Mouse (Mus musculus) left cerebral cortex, adult 11 months (tissue): ENCODE results near the gene Olfr572.

Experiments
- DNase-seq: peaks from one replicate; pipeline ENCODE4 v3.0.0; 2022; ENCODE audit warnings: low spot score

Olfr572 gene

DNA sequence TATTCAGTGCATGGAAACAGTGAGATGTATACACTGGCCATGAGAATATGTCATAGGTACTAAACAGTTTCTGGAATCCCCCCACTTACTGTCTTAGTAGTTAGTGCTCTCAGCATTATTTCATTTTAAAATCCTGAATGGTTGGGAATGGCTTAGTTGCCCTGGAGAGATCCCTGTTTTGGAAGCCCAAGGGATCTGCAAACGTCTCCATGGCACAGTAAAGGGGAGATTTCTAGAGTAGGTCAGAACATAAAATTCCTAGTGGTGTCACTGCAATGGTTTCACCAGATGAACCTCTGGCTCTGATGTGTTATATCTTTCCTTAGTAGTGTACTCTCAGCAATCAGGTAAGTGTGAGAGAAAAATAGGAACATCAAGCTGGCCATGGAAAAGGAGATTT is at the start of gene Olfr572:
Olfr572 (plus strand) TSS at position 301 of the 400 bp plus-strand sequence.
- DNase-seq: no peak

DNA sequence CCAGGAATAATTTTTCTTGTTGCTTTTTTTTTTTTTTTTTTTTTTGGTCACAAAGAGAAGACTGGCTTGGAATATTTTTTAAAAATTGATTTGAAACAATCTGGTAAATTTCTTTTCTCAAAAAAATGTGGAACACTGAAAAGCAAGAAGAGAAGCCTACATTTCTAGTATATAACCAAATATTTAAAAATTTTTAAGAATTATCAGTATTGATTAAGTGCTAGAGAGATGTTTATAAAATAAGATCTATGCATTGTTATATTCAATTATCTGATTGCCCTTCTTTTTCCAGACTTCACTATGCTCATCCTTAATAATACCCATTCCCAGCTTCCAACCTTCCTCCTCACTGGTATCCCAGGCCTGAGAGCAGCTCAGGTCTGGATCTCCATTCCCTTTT is 47.4 kb upstream of the Olfr572 start, which contains the start of gene Olfr568:
Olfr568 (plus strand) TSS at position 301 of the 400 bp plus-strand sequence.
- DNase-seq: no peak

- DNase-seq: no peak
These were observed 33.4 kb upstream of the Olfr572 start, which contains the start of gene Olfr569 for GRCm38 (mm10) chr7:102890782-102891181. Gene Olfr569, minus strand, starts transcription at chr7:102890882.

GRCm38 (mm10) chr7:102915261-102915660 is 8.9 kb upstream of the Olfr572 start:
- no peak for DNase-seq

- no peak for DNase-seq
These were observed 7.8 kb upstream of the Olfr572 start for GRCm38 (mm10) chr7:102916405-102916804.

GRCm38 (mm10) chr7:102917032-102917875 is 7.0 kb upstream of the Olfr572 start, which contains the start of gene Olfr571:
Gene Olfr571, minus strand, starts transcription at chr7:102917536.
- DNase-seq: no peak

- no peak for DNase-seq
These were observed 4.6 kb upstream of the Olfr572 start for GRCm38 (mm10) chr7:102919632-102920031.

- DNase-seq: no peak
These were observed 2.9 kb downstream of the Olfr572 start for GRCm38 (mm10) chr7:102927105-102927504.

- DNase-seq: no peak
These were observed 18.3 kb downstream of the Olfr572 start, which contains the start of gene Olfr573-ps1 for GRCm38 (mm10) chr7:102942475-102942874. Gene Olfr573-ps1, minus strand, starts transcription at chr7:102942575.

DNA sequence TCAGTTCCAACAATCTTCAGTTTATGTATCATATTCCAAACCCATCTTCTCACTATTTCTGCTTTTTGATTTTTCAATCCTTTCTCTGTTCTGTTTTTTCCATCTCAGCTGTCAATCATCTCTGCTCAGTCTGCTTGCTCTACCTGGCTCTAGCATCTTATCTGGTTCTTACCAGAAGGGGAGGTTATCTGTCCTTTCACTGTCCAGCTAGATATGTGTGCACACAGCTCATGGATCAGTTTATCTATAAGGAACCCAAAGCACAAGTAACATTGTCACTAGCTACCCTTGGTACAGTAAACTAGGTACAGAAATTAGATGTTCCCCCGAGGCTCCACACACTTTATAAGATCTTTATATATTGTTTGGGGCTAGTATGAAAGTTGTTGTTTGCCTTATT is 19.2 kb downstream of the Olfr572 start:
- DNase-seq: no peak

DNA sequence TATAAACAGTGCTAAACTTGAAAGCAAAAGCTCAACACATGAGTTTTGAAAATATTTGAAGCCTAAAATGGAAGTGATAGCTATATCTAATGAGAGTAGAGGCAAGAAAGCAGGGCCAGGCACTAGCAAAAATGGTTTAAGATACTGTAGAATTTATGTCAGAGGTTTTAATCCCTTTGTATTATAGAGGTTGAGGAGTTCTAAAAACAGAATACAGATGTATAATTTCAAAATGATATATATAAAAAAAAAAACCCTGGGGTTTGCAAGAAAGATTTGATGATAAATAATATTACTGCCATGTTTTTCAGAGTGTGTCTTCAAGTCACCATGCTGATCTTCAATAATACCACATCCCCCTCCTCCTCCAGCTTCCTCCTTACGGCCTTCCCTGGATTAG is 24.0 kb downstream of the Olfr572 start, which contains the start of gene Olfr574:
Olfr574 (plus strand) TSS at position 301 of the 400 bp plus-strand sequence.
- no peak for DNase-seq

DNA sequence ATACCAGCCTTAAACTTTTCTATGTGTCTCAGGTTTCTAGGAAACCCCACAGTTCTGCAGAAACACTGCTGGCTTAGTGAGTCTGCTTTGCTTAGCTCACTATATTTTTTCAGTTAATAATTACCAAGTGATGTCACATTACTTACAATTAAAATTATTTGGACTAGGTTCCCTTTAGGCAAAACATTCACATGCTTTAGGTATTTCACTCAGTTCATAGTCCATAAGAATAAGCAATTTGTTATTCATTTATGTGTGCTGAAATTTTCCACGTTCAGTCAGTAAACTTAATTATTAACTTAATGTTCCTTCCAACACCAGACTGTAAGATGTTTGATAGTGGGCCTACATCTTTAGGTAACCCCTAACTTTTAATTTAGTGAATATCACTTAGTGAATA is 26.5 kb downstream of the Olfr572 start:
- no peak for DNase-seq

GRCm38 (mm10) chr7:102958137-102958536 is 33.9 kb downstream of the Olfr572 start:
- no peak for DNase-seq

- DNase-seq: no peak
These were observed 34.4 kb downstream of the Olfr572 start, which contains the start of gene Olfr575 for GRCm38 (mm10) chr7:102958593-102958992. Gene Olfr575, minus strand, starts transcription at chr7:102958775.

GRCm38 (mm10) chr7:102962360-102962759 is 38.2 kb downstream of the Olfr572 start, which contains the start of gene Olfr576:
Gene Olfr576, plus strand, starts transcription at chr7:102962660.
- no peak for DNase-seq

DNA sequence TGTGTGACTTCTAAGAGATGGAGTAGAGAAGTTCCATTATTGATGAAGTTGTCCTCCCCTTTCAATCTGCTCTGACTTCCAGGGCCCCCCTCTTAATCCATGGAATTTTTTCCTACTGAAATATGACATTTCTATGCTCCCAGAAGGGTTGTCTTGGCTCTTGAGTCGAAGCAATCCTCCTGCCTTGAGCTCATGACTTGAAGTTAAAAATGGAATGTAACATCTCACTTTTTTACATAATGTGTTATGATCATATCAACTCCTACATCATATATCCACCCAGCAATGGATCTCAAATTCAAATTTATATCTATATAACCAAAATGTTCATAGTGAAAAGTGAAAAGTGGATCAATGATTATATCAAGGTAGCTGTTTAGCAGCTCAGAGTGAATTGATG is 50.2 kb downstream of the Olfr572 start:
- peak; percentile 2 for DNase-seq

DNA sequence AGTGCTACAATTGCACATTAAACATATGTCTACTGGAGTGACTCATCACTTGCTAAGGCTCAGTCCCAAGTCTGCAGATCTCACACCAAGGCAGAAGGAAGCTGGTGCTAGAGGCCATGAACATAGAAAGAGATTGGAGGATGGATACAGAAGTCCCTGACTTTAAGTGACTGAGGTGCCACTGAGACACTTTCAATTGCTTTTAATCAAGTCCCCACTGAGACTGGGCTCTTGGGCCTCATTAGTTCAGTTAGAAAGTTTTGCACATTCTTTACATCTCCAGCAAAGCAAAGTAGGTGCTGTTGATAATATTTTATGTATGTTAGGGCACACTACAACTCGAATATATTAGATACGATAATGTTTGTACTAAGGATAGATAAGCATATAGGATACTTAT is 51.6 kb downstream of the Olfr572 start, which contains the start of gene Olfr577:
Olfr577 (minus strand) TSS at position 101 of the 400 bp plus-strand sequence.
- DNase-seq: no peak
